ENCODE assay signal across 8 mouse cellular contexts in genomic region chrX:100776494-100776893, GRCm38 (mm10). TPM values are rescaled to one million over a fixed set of nuclear protein-coding genes. Genes with fewer than 3 reads are reported as not detected.
DNase-seq lines count a peak whose midpoint lies in the region; ATAC-seq and TF ChIP-seq lines count a peak whose summit lies in the region.

No protein-coding gene starts in this region.

- peak overlapping the region; percentile 50 for H3K4me2 ChIP-seq in kidney, embryonic 14.5 days (replicated peaks; ENCODE audit: low read depth, low read length)
- H3K4me2 ChIP-seq in liver, postnatal 0 days (ENCODE audit: low read depth, low read length): peak overlapping the region; percentile 66
- H3K4me2 ChIP-seq in neural tube, embryonic 13.5 days: peak overlapping the region; percentile 58

- TF ChIP-seq CTCF in cortical plate, adult 2 months (IDR thresholded peaks at IDR 0.05; ENCODE audit: extremely low read depth, insufficient read depth, low read length): peak; percentile 53; the same call in 1 of the 2 replicates
- TF ChIP-seq CTCF in liver, postnatal 0 days (IDR thresholded peaks at IDR 0.05; ENCODE audit: low read depth): peak; percentile 73

- peaks cover 2% of the 10 kb centered on the region for H3K4me1 ChIP-seq in cortical plate, adult 2 months (ENCODE audit: control insufficient read depth, insufficient read depth, low read length)
- 0 out of 2 replicates have a peak, but pooled peaks cover 3% of the 10 kb centered on the region for H3K4me1 ChIP-seq in heart, embryonic 10.5 days
- H3K4me1 ChIP-seq in kidney, embryonic 14.5 days (ENCODE audit: control insufficient read depth, insufficient read depth, low read length): no peaks in the 10 kb centered on the region
- H3K4me1 ChIP-seq in liver, postnatal 0 days (ENCODE audit: insufficient read depth): no peaks in the 10 kb centered on the region; the same call in 1 of the 2 replicates
- peaks cover 37% of the 10 kb centered on the region for H3K4me1 ChIP-seq in neural tube, embryonic 13.5 days (replicated peaks)

- peak; percentile 44 for ATAC-seq in kidney, embryonic 14.5 days (ENCODE audit: low FRiP score, low TSS enrichment)
- peak; percentile 64 for ATAC-seq in liver, postnatal 0 days
- ATAC-seq in neural tube, embryonic 13.5 days (ENCODE audit: low read depth): peak; percentile 70

- 13% methylated on average over 9 of the region's 9 CpGs for WGBS in heart, embryonic 10.5 days
- 30% methylated on average over 9 of the region's 9 CpGs for WGBS in kidney, embryonic 14.5 days
- WGBS in liver, postnatal 0 days (ENCODE audit: insufficient replicate concordance): 19% methylated on average over 9 of the region's 9 CpGs
- WGBS in neural tube, embryonic 13.5 days: 21% methylated on average over 9 of the region's 9 CpGs

- no peaks in the 10 kb centered on the region for H3K9me3 ChIP-seq in heart, embryonic 10.5 days
- no peaks in the 10 kb centered on the region for H3K9me3 ChIP-seq in kidney, embryonic 14.5 days (ENCODE audit: control insufficient read depth, low read length)
- H3K9me3 ChIP-seq in liver, postnatal 0 days (ENCODE audit: low read length): no peaks in the 10 kb centered on the region
- no peaks in the 10 kb centered on the region for H3K9me3 ChIP-seq in neural tube, embryonic 13.5 days

- H3K27ac ChIP-seq in cortical plate, adult 2 months (ENCODE audit: insufficient read depth, low read length): no peak overlapping the region
- no peak overlapping the region for H3K27ac ChIP-seq in heart, embryonic 10.5 days
- H3K27ac ChIP-seq in kidney, embryonic 14.5 days (ENCODE audit: low read depth, low read length): peak overlapping the region; percentile 80; the same call in 1 of the 2 replicates
- H3K27ac ChIP-seq in liver, postnatal 0 days (ENCODE audit: low read depth): peak overlapping the region; percentile 75
- H3K27ac ChIP-seq in neural tube, embryonic 13.5 days (replicated peaks): peak overlapping the region; percentile 79

- no peaks in the 10 kb centered on the region for H3K36me3 ChIP-seq in heart, embryonic 10.5 days
- no peaks in the 10 kb centered on the region for H3K36me3 ChIP-seq in kidney, embryonic 14.5 days (ENCODE audit: control insufficient read depth, insufficient read depth, low read length)
- no peaks in the 10 kb centered on the region for H3K36me3 ChIP-seq in liver, postnatal 0 days (replicated peaks; ENCODE audit: insufficient read depth, low read length)
- 0 out of 2 replicates have a peak, but pooled peaks cover 3% of the 10 kb centered on the region for H3K36me3 ChIP-seq in neural tube, embryonic 13.5 days

- peak; percentile 60 for DNase-seq in CD4-positive helper T cell, adult 2 months (ENCODE audit: low read depth, low spot score)
- peak; percentile 80 for DNase-seq in ZHBTc4 (ENCODE audit: low read depth, low spot score)
- no peak for DNase-seq in heart, embryonic 10.5 days (ENCODE audit: low spot score)
- DNase-seq in liver, postnatal 0 days: peak; percentile 31
- no peak for DNase-seq in urinary bladder, adult 2 months (ENCODE audit: low spot score)

- H3K4me3 ChIP-seq in cortical plate, adult 2 months (ENCODE audit: insufficient read depth, low read length): 0 out of 2 replicates have a peak overlapping the region, but pooled peaks have one; percentile 29
- H3K4me3 ChIP-seq in heart, embryonic 10.5 days: peak overlapping the region; percentile 67
- peak overlapping the region; percentile 59 for H3K4me3 ChIP-seq in kidney, embryonic 14.5 days (ENCODE audit: low read length)
- H3K4me3 ChIP-seq in liver, postnatal 0 days (ENCODE audit: low read depth, low read length): peak overlapping the region; percentile 55
- peak overlapping the region; percentile 47 for H3K4me3 ChIP-seq in neural tube, embryonic 13.5 days

- TF ChIP-seq EP300 in liver, postnatal 0 days (IDR thresholded peaks at IDR 0.05; ENCODE audit: low read depth): no peak

- no peak overlapping the region for H3K9ac ChIP-seq in kidney, embryonic 14.5 days (ENCODE audit: low read depth, low read length)
- H3K9ac ChIP-seq in liver, postnatal 0 days (replicated peaks): no peak overlapping the region
- H3K9ac ChIP-seq in neural tube, embryonic 13.5 days: 0 out of 2 replicates have a peak overlapping the region, but pooled peaks have one; percentile 75

- TF ChIP-seq POLR2A in cortical plate, adult 2 months (IDR thresholded peaks at IDR 0.05; ENCODE audit: extremely low read depth, insufficient read depth, low read length): no peak

- H3K27me3 ChIP-seq in heart, embryonic 10.5 days (ENCODE audit: insufficient read depth, poor library complexity, severe bottlenecking): peaks cover 14% of the 10 kb centered on the region; the same call in 1 of the 2 replicates
- no peaks in the 10 kb centered on the region for H3K27me3 ChIP-seq in kidney, embryonic 14.5 days (ENCODE audit: control insufficient read depth, insufficient read depth, low read length)
- no peaks in the 10 kb centered on the region for H3K27me3 ChIP-seq in liver, postnatal 0 days (ENCODE audit: insufficient read depth, low read length)
- no peaks in the 10 kb centered on the region for H3K27me3 ChIP-seq in neural tube, embryonic 13.5 days

RNA-seq across cellular contexts. Expression of gene Dlg3, which starts 9.0 kb away (rescaled TPM):
- 86.4 and 94.7 TPM in 2 replicates for polyA plus RNA-seq in cortical plate, adult 2 months (2012; rRNA removed)
- polyA plus RNA-seq in heart, embryonic 10.5 days (2016; fragmentation: Nextera tagmentation; extraction: Ambion mirVana): 3.4 and 8.5 TPM in 2 replicates
- 7.3 and 9.3 TPM in 2 replicates for polyA plus RNA-seq in kidney, embryonic 14.5 days (2014; fragmentation: Nextera tagmentation; extraction: Ambion mirVana)
- 0.42 and 0.43 TPM in 2 replicates for polyA plus RNA-seq in liver, postnatal 0 days (2015; fragmentation: Nextera tagmentation; extraction: Ambion mirVana)
- polyA plus RNA-seq in neural tube, embryonic 13.5 days (2015; fragmentation: Nextera tagmentation; extraction: Ambion mirVana): 5.2 and 6.9 TPM in 2 replicates
- polyA plus RNA-seq in urinary bladder, adult 2 months (2012; rRNA removed): 29.3 and 33.7 TPM in 2 replicates

RNA-seq across cellular contexts. Expression of gene Gdpd2, which starts 46.8 kb away (rescaled TPM):
- polyA plus RNA-seq in cortical plate, adult 2 months (2012; rRNA removed): 11.8 and 14.4 TPM in 2 replicates
- polyA plus RNA-seq in heart, embryonic 10.5 days (2016; fragmentation: Nextera tagmentation; extraction: Ambion mirVana): 0.34 and 0.88 TPM in 2 replicates
- 1.5 and 2.6 TPM in 2 replicates for polyA plus RNA-seq in kidney, embryonic 14.5 days (2014; fragmentation: Nextera tagmentation; extraction: Ambion mirVana)
- 0.04 TPM in 1 of 2 replicates, not detected in the other for polyA plus RNA-seq in liver, postnatal 0 days (2015; fragmentation: Nextera tagmentation; extraction: Ambion mirVana)
- 21.4 and 27.8 TPM in 2 replicates for polyA plus RNA-seq in neural tube, embryonic 13.5 days (2015; fragmentation: Nextera tagmentation; extraction: Ambion mirVana)
- polyA plus RNA-seq in urinary bladder, adult 2 months (2012; rRNA removed): 0.28 and 0.45 TPM in 2 replicates

Comparison
In these comparisons a context has a peak if more than half of its experiments do, and no peak if none do; other contexts are left out.
1. DNase-seq: peak in CD4-positive helper T cell, adult 2 months (single experiment), ZHBTc4 (single experiment) and liver, postnatal 0 days (single experiment); none in heart, embryonic 10.5 days (single experiment) and urinary bladder, adult 2 months (single experiment).
2. H3K27ac ChIP-seq: peak in kidney, embryonic 14.5 days (single experiment), liver, postnatal 0 days (single experiment) and neural tube, embryonic 13.5 days (single experiment); none in cortical plate, adult 2 months (single experiment) and heart, embryonic 10.5 days (single experiment).
3. Peak in every context shown above with its lines, with median percentiles within 50 percentile points of each other: H3K4me3 ChIP-seq, ATAC-seq and H3K4me2 ChIP-seq.